Mouse (Mus musculus) gastrocnemius, adult 18-20 months (tissue): ENCODE data around the gene Vasn. TPM values are rescaled to one million over a fixed set of nuclear protein-coding genes. Genes with fewer than 3 reads are reported as not detected.
"Not testable (repeated sequence)": the region's sequence is repeated elsewhere in the genome, so short reads cannot be mapped to it uniquely, and the experiment has no call there.

Source experiments
- DNase-seq: peaks from one replicate; pipeline ENCODE4 v3.0.0; 2021; ENCODE audit warnings: low spot score
- total RNA-seq, 2 experiments: library from RNA; stranded (reverse); gene quantifications; 2 replicates each; pipeline ENCODE4 v1.2.3; 2021

Gene Vasn
- total RNA-seq, 2 experiments from 2014 or later: 4.1 to 5.0 TPM

DNA sequence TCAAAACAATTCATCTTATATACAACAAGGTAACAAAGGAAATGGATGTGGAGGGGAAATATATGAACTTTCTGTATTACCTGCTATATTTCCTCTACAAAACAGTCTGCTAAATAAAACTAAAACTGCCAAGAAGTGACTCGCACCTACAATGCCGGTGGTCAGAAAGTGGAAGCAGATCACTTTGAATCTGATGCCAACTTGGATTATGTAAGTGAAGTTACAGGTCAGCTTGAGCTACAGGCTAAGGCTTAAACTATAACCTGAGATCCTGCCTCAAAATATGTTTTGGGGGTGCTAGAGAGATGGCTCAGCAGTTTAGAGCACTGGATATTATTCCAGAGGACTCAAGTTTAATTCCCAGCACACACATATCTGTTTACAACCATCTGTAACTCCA, 26.0 kb downstream of the Vasn start:
- DNase-seq: no peak

DNA sequence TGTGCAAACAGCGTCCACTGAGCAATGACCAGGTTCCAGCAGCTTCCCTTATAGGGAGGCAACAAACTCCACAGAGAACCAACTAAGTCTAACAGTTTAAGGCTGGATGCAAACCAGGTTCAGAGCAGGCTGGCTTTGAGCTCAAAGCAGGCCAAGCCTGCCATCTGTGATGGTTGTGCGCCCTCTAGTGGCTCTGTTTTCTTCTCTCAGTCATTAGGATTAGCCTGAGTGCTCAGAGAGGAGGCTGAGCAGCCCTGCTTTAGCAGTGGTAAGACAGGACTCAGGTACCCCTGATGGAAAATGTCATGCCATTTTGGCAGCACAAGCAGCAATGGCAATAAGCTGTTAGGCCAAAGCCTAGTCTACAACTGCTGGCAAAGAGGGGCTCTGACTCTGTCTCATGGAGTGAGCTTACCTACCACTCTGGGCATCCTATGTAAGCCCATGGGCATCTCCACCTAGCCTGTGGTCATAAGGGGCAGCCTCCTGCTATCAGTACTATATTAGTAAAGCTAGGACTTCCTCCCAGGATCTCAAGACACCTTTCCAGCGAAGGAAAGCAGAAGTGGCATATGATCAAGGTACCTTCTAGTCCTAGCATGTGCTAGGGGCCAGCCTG, 27.6 kb downstream of the Vasn start:
- DNase-seq: peak; percentile 90

DNA sequence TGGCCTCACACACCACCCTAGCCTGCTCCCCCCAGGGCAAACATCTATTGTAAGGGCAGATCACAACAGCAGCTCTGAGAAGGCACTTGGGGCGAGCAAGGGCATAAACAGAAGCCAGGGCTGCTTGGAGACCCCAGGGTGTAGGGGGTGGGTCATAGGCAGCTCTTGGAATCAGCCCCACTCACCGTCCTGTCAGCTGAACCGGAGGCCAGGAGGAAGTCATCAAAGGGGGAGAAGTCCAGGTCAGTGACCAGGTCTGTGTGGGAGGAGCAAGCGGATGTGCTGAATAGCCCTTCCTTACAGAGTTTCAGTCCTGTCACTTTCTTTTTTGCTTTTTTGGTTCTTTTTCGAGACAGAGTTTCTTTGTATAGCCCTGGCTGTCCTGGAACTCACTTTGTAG, 30.6 kb downstream of the Vasn start:
- no peak for DNase-seq

DNA sequence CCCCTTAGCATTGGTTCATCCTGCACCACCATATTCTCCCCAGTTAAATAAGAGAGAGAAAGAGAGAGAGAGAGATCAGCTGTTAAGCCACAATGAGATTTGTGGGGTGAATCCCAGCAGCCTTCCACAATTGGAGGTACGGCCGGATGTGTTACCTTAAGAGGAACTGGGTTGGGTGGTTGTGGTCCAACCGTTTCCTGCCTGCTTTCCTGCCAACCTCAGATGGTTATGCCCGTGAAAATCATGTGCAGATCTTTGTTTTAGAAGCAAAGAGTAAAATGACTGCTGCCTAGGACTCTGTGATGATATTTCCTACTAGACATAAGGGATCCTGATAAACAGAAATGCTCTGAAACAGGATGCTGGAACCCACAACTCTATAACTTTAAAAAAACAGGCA, 34.4 kb downstream of the Vasn start:
- DNase-seq: no peak

DNA sequence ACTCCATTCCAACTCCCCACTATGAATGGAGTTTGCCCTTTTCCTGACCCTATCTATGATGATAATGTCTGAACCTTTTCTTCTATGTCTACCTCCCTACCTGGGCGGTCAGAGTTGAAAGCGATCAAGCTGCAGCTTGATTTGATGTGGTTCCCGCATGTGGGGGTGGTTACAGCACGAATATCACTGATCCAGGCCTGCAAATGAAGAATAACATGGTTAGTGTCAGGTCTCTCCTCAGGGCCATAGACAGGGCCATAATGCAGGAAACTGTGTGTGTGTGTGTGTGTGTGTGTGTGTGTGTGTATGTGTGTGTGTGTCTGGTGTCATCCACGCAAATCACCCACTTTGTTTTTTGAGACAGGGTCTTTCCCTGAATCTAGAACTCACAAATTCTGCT, 37.1 kb downstream of the Vasn start:
- no peak for DNase-seq

DNA sequence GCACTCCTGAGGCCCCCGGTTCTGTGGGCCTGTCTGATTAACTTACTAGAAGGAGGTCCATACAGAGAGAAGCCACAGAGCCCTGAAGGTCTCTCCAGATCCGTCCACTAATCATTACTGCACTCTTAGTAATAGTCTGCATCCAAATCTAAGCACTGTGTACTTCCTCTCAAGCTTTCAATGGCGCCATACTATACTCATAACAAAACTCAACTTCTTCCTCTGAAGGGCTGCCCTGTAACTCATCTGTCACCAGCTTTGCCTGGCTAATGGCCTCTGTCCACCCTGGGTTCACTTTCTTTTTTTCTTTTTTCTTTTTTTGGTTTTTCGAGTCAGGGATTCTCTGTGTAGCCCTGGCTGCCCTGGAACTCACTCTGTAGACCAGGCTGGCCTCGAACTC, 38.3 kb downstream of the Vasn start:
- no peak for DNase-seq

DNA sequence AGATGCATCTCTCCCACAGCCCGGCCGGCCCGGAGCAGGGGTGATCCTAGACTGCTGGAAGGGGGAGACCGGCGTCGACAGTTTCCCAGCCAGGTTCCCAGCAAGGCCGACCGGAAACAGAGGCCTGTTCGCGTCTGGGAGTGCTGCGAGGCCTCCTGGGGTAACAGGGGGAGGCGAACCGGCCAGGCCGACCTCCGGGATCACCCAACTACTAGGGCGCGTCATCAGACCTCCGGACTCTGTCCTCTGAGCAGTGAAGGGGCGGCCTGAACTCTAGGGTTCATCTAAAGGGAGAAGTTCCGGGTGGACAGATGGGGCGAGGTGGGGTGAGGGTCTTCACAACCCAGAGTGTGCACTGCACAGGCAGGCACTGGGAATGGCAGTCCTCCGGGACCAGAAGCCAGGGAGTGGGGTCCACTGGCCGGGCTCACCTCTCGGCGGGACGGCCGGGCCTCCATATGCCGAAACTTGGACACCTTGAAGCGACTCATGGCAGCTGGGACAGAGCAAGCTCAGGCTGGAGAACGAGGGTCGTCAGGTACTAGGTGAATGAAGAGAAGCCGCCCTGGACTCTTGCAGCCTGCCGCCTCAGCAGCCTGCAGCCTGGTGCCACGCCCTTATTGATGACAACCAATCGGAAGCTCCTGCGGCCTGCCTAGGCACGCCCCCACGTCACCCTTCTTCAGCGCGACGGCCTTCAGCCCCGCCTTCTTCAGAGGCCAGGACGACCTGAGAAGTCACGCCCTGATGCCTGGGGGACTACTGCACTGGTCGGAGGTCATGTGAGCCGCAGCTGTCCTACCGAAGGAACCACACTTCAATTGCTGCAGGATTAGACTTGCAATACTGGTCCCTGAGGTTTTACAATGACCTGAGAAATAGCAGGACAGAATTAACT, 39.6 kb downstream of the Vasn start, which contains the start of gene Coro7:
Gene Coro7, minus strand, starts transcription at position 657 of the 898 bp plus-strand sequence.
- DNase-seq: peak; percentile 93

DNA sequence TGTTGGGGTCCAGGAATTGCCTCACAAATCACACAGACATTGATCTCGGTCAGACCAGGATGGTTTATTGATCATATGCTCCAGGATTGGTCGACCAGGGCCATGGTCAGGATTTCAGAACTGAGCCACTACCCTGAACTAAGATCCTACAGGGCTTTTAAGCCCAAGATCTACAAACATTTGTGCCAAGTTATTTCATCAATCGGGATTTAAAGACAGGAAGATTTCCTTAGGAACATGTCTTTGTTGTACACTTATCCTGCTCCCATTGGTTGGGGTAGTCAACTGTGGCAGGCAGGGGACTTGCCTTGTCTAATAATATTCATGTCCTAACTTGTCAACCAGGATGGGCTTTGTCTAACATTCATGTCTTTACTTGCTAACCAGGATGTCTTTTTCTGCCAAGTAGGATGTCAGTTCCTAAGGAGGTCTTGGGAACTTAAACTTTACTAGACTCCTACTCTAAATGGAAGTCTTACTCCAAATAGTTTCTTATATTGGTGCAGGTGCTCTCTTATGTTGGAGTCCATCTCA, 41.2 kb downstream of the Vasn start:
- not testable (repeated sequence) for DNase-seq

DNA sequence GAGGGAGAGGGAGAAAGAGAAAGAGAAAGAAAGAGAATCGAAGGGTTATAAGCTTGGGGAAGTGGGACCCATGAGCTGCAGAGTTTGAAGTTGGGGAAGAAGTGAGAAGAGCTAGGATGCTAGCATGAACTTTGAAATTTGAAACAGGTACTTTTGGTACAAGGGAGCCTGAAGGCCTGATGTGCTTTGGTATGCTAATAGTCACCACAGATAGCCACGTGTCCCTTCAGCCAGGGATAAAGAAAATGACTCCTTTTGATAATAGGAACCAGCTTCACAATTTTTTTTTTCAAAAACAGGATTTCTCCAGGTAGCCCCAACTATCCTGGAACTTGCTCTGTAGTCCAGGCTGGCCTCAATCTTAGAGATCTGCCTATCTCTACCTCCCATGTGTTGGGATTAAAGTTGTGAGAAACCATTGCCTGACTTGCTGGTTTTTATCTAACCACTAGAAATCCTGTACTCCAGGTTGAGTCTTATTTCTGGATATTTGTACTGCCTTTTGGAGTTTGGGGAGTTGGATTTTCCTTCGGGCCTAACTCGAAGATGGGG, 43.0 kb downstream of the Vasn start:
- DNase-seq: no peak

DNA sequence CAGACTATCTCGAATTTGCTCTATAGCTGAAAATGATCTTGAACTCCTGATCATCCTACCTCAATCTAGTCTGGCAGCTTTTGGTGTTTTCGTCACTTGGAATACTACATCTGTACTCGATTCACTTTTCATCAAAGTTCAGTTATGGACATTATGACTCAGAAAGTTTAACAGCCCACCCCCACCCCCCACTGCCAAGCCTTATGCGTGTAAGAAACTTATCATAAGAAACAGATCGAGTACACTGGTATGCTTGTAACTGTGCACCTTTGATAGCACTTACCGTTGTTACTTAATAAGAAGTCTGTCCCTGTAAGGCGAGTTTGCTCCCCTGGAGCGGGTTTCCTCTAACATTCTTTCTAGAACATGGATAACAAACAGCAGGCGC, 43.4 kb downstream of the Vasn start:
- DNase-seq: no peak

DNA sequence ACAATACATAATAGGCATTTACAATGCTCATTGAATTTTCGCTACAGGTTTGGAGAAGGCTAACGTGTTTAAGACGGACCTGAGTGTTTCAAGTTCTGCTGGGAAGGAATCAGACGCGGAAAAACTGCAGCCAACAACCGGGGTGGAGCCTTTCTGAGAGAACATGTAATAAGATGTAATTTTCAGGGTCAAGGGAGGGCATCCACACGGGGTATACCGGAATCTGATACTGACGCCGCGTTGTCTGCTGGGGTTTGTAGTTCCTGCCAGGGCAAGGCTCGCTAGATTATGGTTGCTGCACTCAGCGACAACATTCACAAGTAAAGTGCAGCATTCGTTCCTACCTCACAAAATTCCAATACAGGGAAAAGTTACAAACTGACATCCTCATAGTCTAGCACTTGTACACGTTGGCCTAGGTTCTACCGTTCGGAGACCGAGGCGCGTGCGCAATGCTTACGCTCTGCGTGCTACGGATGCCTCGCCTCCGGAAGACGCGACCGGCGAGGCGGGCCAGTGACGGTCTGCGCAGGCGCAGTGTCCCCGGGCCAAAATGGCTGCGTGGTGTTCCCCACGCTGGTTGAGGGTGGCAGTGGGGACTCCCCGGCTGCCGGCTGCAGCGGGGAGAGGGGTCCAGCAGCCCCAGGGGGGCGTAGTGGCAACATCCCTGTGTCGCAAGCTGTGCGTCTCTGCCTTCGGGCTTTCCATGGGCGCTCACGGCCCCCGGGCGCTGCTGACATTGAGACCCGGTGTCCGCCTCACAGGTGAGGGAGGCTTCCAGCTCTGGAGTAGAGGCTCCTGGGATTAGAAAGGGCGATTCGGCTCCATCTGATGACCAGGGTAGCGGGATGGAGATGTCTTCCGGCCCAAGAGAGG, 44.1 kb downstream of the Vasn start:
- DNase-seq: peak; percentile 96

DNA sequence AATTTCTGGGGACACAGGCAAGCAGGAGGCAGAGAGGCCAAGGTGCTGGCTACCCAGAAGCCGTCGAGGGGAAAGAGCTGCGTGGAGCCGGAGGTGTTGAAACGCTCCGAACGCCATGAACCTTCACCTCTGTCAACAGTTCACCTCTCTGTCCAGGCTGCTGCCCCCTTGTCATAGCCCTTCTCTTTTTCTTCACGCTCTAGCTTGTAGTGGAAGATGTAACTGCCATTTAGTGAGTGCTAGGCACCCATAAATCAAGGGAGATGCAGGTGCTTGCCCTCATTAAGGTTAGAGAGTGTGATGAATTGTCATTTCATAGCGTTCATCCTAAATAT, 44.7 kb downstream of the Vasn start:
- no peak for DNase-seq

DNA sequence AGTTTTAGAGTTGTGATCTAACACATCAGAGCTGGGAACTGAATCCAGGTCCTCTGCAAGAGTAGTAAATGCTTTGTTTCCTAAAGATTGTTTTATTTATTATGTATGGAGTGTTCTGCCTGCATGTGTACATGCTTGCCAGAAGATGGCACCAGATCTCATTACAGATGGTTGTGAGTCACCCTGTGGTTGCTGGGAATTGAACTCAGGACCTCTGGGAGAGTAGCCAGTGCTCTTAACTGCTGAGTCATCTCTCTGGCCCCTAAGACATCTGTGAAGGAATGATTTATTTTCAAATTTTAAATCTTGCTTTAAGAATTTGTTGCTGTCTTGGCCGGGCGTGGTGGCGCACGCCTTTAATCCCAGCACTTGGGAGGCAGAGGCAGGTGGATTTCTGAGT, 49.6 kb downstream of the Vasn start:
- DNase-seq: not testable (repeated sequence)

Other genes starting within 250 kb of the Vasn start
- 10 to 100 TPM; 33.7 to 36.2 TPM for gene Adcy9, start 219.4 kb upstream of the Vasn start, total RNA-seq
- 1,000 to 10,000 TPM; 1,111 to 1,154 TPM for gene Srl, start 98.1 kb upstream of the Vasn start, total RNA-seq
- 1 to 10 TPM; 2.7 to 2.9 TPM for gene Tfap4, start 80.1 kb upstream of the Vasn start, total RNA-seq
- 1 to 10 TPM; 4.0 to 7.3 TPM for gene Glis2, start 45.2 kb upstream of the Vasn start, total RNA-seq
- gene Pam16, start 15.0 kb upstream of the Vasn start, total RNA-seq: 100 to 1,000 TPM; 108 to 113 TPM
- 100 to 1,000 TPM in 1 of 2 experiments, 10 to 100 TPM in 1; 91.1 to 101 TPM for gene Dnaja3, start within 50 bp of the Vasn start, total RNA-seq
- 10 to 100 TPM; 13.9 to 14.4 TPM for gene Coro7, start 39.8 kb downstream of the Vasn start, total RNA-seq
- gene Nmral1, start 79.4 kb downstream of the Vasn start, total RNA-seq: 1 to 10 TPM; 2.5 to 2.9 TPM
- gene Hmox2, start 86.4 kb downstream of the Vasn start, total RNA-seq: 10 to 100 TPM; 37.6 to 46.7 TPM
- 10 to 100 TPM; 73.7 to 74.7 TPM for gene Cdip1, start 150.4 kb downstream of the Vasn start, total RNA-seq
- gene 4930562C15Rik, start 195.5 kb downstream of the Vasn start, total RNA-seq: not detected
- 10 to 100 TPM; 35.4 to 37.6 TPM for gene Ubald1, start 240.4 kb downstream of the Vasn start, total RNA-seq
- gene Mgrn1, start 246.3 kb downstream of the Vasn start, total RNA-seq: 10 to 100 TPM; 54.2 to 62.4 TPM